8 mouse cellular contexts compared by ENCODE assay signal in genomic region chr11:69899870-69900269, GRCm38 (mm10). TPM values are rescaled to one million over a fixed set of nuclear protein-coding genes. Genes with fewer than 3 reads are reported as not detected.
DNase-seq lines count a peak whose midpoint lies in the region; ATAC-seq and TF ChIP-seq lines count a peak whose summit lies in the region.

No protein-coding gene starts in this region.

- ATAC-seq in forebrain, embryonic 15.5 days (replicated peaks) = no peak
- no peak for ATAC-seq in liver, embryonic 14.5 days (ENCODE audit: insufficient read depth)
- ATAC-seq in erythroid progenitor cell, adult 5-6 weeks (replicated peaks; ENCODE audit: low FRiP score, poor library complexity, severe bottlenecking) = no peak

- no peaks in the 10 kb centered on the region for H3K27me3 ChIP-seq in heart, embryonic 10.5 days (ENCODE audit: insufficient read depth, poor library complexity, severe bottlenecking)
- H3K27me3 ChIP-seq in C2C12 (ENCODE audit: control insufficient read depth, insufficient read depth, insufficient read length) = no peaks in the 10 kb centered on the region
- no peaks in the 10 kb centered on the region for H3K27me3 ChIP-seq in forebrain, embryonic 15.5 days
- no peaks in the 10 kb centered on the region; the same call in 1 of the 2 replicates for H3K27me3 ChIP-seq in liver, embryonic 14.5 days (ENCODE audit: control insufficient read depth, insufficient read depth, low read length)

- peak overlapping the region; percentile 76 for H3K9ac ChIP-seq in forebrain, embryonic 15.5 days (replicated peaks)
- no peak overlapping the region; the same call in 1 of the 2 replicates for H3K9ac ChIP-seq in liver, embryonic 14.5 days (replicated peaks)

- TF ChIP-seq EP300 in liver, embryonic 14.5 days (IDR thresholded peaks at IDR 0.05; ENCODE audit: low read depth) = no peak

- intact Hi-C loops in heart, postnatal 10 days (cut with DNase I) = loop anchor here (2.0 kb wide), 1 partner anchor 15 kb away; no protein-coding TSS in a partner anchor

- TF ChIP-seq CTCF in C2C12 (IDR thresholded peaks at IDR 0.05; ENCODE audit: control insufficient read depth, insufficient read depth, insufficient read length) = no peak
- TF ChIP-seq CTCF in liver, embryonic 14.5 days (IDR thresholded peaks at IDR 0.05; ENCODE audit: low read depth) = no peak

- no peaks in the 10 kb centered on the region for H3K9me3 ChIP-seq in heart, embryonic 10.5 days
- H3K9me3 ChIP-seq in forebrain, embryonic 15.5 days = no peaks in the 10 kb centered on the region
- no peaks in the 10 kb centered on the region for H3K9me3 ChIP-seq in liver, embryonic 14.5 days (ENCODE audit: control insufficient read depth, low read length)

- H3K4me2 ChIP-seq in forebrain, embryonic 15.5 days (replicated peaks) = peak overlapping the region; percentile 91
- H3K4me2 ChIP-seq in liver, embryonic 14.5 days (ENCODE audit: low read depth) = peak overlapping the region; percentile 80

- WGBS in heart, embryonic 10.5 days = 23% methylated on average over 4 of the region's 4 CpGs
- WGBS in forebrain, embryonic 15.5 days = 23% methylated on average over 4 of the region's 4 CpGs
- 48% methylated on average over 4 of the region's 4 CpGs for WGBS in liver, embryonic 14.5 days (ENCODE audit: insufficient replicate concordance)

- H3K36me3 ChIP-seq in heart, embryonic 10.5 days = peaks cover 17% of the 10 kb centered on the region
- peaks cover 11% of the 10 kb centered on the region for H3K36me3 ChIP-seq in C2C12 (ENCODE audit: control insufficient read depth, insufficient read depth)
- peaks cover 12% of the 10 kb centered on the region for H3K36me3 ChIP-seq in forebrain, embryonic 15.5 days
- peaks cover 8% of the 10 kb centered on the region for H3K36me3 ChIP-seq in liver, embryonic 14.5 days (replicated peaks; ENCODE audit: control insufficient read depth, insufficient read depth, low read depth)

- no peak for DNase-seq in heart, embryonic 10.5 days (ENCODE audit: low spot score)
- DNase-seq in heart, postnatal 10 days = no peak
- no peak for DNase-seq in liver, embryonic 14.5 days (ENCODE audit: low read depth in 3 of 3, low spot score in 3 of 3)
- no peak for DNase-seq in adrenal gland, adult 18-20 months (ENCODE audit: low spot score in 2 of 2)
- no peak for DNase-seq in c-Kit-positive CD71-positive TER-119-positive erythroid progenitor cells, embryonic 14.5 days (ENCODE audit: low spot score)

- H3K27ac ChIP-seq in heart, embryonic 10.5 days = peak overlapping the region; percentile 99
- H3K27ac ChIP-seq in forebrain, embryonic 15.5 days (replicated peaks) = peak overlapping the region; percentile 96
- no peak overlapping the region for H3K27ac ChIP-seq in liver, embryonic 14.5 days

- H3K4me1 ChIP-seq in heart, embryonic 10.5 days = peaks cover 51% of the 10 kb centered on the region
- H3K4me1 ChIP-seq in forebrain, embryonic 15.5 days = peaks cover 35% of the 10 kb centered on the region
- peaks cover 14 to 22% of the 10 kb centered on the region in 2 experiments for H3K4me1 ChIP-seq in liver, embryonic 14.5 days (replicated peaks; ENCODE audit: control insufficient read depth in 2 of 2, insufficient read depth in 2 of 2, low read length in 1 of 2)

- H3K4me3 ChIP-seq in heart, embryonic 10.5 days = peak overlapping the region; percentile 96
- peak overlapping the region; percentile 93 for H3K4me3 ChIP-seq in C2C12 (ENCODE audit: insufficient read depth, poor library complexity, severe bottlenecking)
- H3K4me3 ChIP-seq in forebrain, embryonic 15.5 days = peak overlapping the region; percentile 56
- H3K4me3 ChIP-seq in liver, embryonic 14.5 days (ENCODE audit: insufficient read depth in 1 of 2, low read depth in 2 of 2, low read length in 2 of 2) = no peak overlapping the region

- H3K79me2 ChIP-seq in C2C12 (ENCODE audit: control insufficient read depth, insufficient read depth) = peaks cover 28% of the 10 kb centered on the region

- H3K79me3 ChIP-seq in C2C12 (ENCODE audit: low read depth) = peaks cover 17% of the 10 kb centered on the region

- H3ac ChIP-seq in C2C12 (ENCODE audit: control insufficient read depth, insufficient read length, low read depth) = no peak overlapping the region

TF ChIP-seq in C2C12, 6 proteins besides CTCF, POLR2A, EP300 and RAD21:
- TF ChIP-seq MYOG (IDR thresholded peaks at IDR 0.05; ENCODE audit: control insufficient read depth, extremely low read depth, insufficient read length) (no peak), MYOD1 (IDR thresholded peaks at IDR 0.05; ENCODE audit: control insufficient read depth, insufficient read length, low read depth) (no peak)

RNA-seq across cellular contexts. Expression of gene 2810408A11Rik, which starts 0.9 kb away (rescaled TPM):
- 5.5 and 8.7 TPM in 2 replicates for polyA plus RNA-seq in heart, embryonic 10.5 days (2016; fragmentation: Nextera tagmentation; extraction: Ambion mirVana)
- 1 to 10 TPM; 2.1 to 2.7 TPM for total RNA-seq in heart, postnatal 10 days (2021)
- polyA plus RNA-seq in C2C12 (2012; fragmentation: generic; extraction: Trizol) = 2.4 TPM
- 19.9 and 20.7 TPM in 2 replicates for polyA plus RNA-seq in forebrain, embryonic 15.5 days (2015; fragmentation: Nextera tagmentation; extraction: Ambion mirVana)
- 0.40 and 0.48 TPM in 2 replicates for polyA plus RNA-seq in liver, embryonic 14.5 days (2012; rRNA removed)
- 0.93 and 1.7 TPM in 2 replicates for polyA plus RNA-seq in liver, embryonic 14.5 days (2014; fragmentation: Nextera tagmentation; extraction: Ambion mirVana)
- under 1 TPM; 0.29 to 0.86 TPM for total RNA-seq in adrenal gland, adult 18-20 months (2021)
- 2.5 TPM in 1 of 2 replicates, not detected in the other for total RNA-seq in erythroid progenitor cell, adult 5-6 weeks (2015; ENCODE audit: low replicate concordance)
- total RNA-seq in erythroid progenitor cell, adult 5-6 weeks (2017; ENCODE audit: low replicate concordance) = 0.51 TPM in 1 of 2 replicates, not detected in the other

RNA-seq across cellular contexts. Expression of gene Neurl4, which starts 1.0 kb away (rescaled TPM):
- polyA plus RNA-seq in heart, embryonic 10.5 days (2016; fragmentation: Nextera tagmentation; extraction: Ambion mirVana) = 8.3 and 12.7 TPM in 2 replicates
- total RNA-seq in heart, postnatal 10 days (2021) = 10 to 100 TPM; 39.2 to 39.9 TPM
- polyA plus RNA-seq in C2C12 (2012; fragmentation: generic; extraction: Trizol) = 38.4 TPM
- 18.5 and 23.0 TPM in 2 replicates for polyA plus RNA-seq in forebrain, embryonic 15.5 days (2015; fragmentation: Nextera tagmentation; extraction: Ambion mirVana)
- polyA plus RNA-seq in liver, embryonic 14.5 days (2012; rRNA removed) = 13.1 and 20.5 TPM in 2 replicates
- 2.5 and 3.4 TPM in 2 replicates for polyA plus RNA-seq in liver, embryonic 14.5 days (2014; fragmentation: Nextera tagmentation; extraction: Ambion mirVana)
- 10 to 100 TPM; 48.5 to 53.9 TPM for total RNA-seq in adrenal gland, adult 18-20 months (2021)
- 8.6 and 8.8 TPM in 2 replicates for total RNA-seq in erythroid progenitor cell, adult 5-6 weeks (2015; ENCODE audit: low replicate concordance)
- 23.2 and 59.7 TPM in 2 replicates for total RNA-seq in erythroid progenitor cell, adult 5-6 weeks (2017; ENCODE audit: low replicate concordance)

RNA-seq across cellular contexts. Expression of gene Acap1, which starts 4.5 kb away (rescaled TPM):
- 10.6 and 16.2 TPM in 2 replicates for polyA plus RNA-seq in heart, embryonic 10.5 days (2016; fragmentation: Nextera tagmentation; extraction: Ambion mirVana)
- 1 to 10 TPM; 2.7 to 3.0 TPM for total RNA-seq in heart, postnatal 10 days (2021)
- 0.21 TPM for polyA plus RNA-seq in C2C12 (2012; fragmentation: generic; extraction: Trizol)
- 0.48 and 0.51 TPM in 2 replicates for polyA plus RNA-seq in forebrain, embryonic 15.5 days (2015; fragmentation: Nextera tagmentation; extraction: Ambion mirVana)
- polyA plus RNA-seq in liver, embryonic 14.5 days (2012; rRNA removed) = 2.7 and 2.8 TPM in 2 replicates
- polyA plus RNA-seq in liver, embryonic 14.5 days (2014; fragmentation: Nextera tagmentation; extraction: Ambion mirVana) = 2.9 and 3.3 TPM in 2 replicates
- 1 to 10 TPM in 1 of 2 experiments, under 1 TPM in 1; 0.43 to 1.5 TPM for total RNA-seq in adrenal gland, adult 18-20 months (2021)
- total RNA-seq in erythroid progenitor cell, adult 5-6 weeks (2015; ENCODE audit: low replicate concordance) = 9.4 and 12.6 TPM in 2 replicates
- total RNA-seq in erythroid progenitor cell, adult 5-6 weeks (2017; ENCODE audit: low replicate concordance) = 8.5 and 11.6 TPM in 2 replicates

RNA-seq across cellular contexts. Expression of gene Gps2, which starts 13.8 kb away (rescaled TPM):
- 55.2 and 69.4 TPM in 2 replicates for polyA plus RNA-seq in heart, embryonic 10.5 days (2016; fragmentation: Nextera tagmentation; extraction: Ambion mirVana)
- total RNA-seq in heart, postnatal 10 days (2021) = 10 to 100 TPM; 29.4 to 30.5 TPM
- 37.3 TPM for polyA plus RNA-seq in C2C12 (2012; fragmentation: generic; extraction: Trizol)
- 79.6 and 92.2 TPM in 2 replicates for polyA plus RNA-seq in forebrain, embryonic 15.5 days (2015; fragmentation: Nextera tagmentation; extraction: Ambion mirVana)
- polyA plus RNA-seq in liver, embryonic 14.5 days (2012; rRNA removed) = 79.5 and 93.1 TPM in 2 replicates
- polyA plus RNA-seq in liver, embryonic 14.5 days (2014; fragmentation: Nextera tagmentation; extraction: Ambion mirVana) = 82.7 and 91.2 TPM in 2 replicates
- 10 to 100 TPM; 47.3 to 52.4 TPM for total RNA-seq in adrenal gland, adult 18-20 months (2021)
- total RNA-seq in erythroid progenitor cell, adult 5-6 weeks (2015; ENCODE audit: low replicate concordance) = 268 and 359 TPM in 2 replicates
- total RNA-seq in erythroid progenitor cell, adult 5-6 weeks (2017; ENCODE audit: low replicate concordance) = 130 and 161 TPM in 2 replicates

RNA-seq across cellular contexts. Expression of gene Kctd11, which starts 18.7 kb away (rescaled TPM):
- 5.0 and 6.2 TPM in 2 replicates for polyA plus RNA-seq in heart, embryonic 10.5 days (2016; fragmentation: Nextera tagmentation; extraction: Ambion mirVana)
- 1 to 10 TPM; 3.0 to 3.5 TPM for total RNA-seq in heart, postnatal 10 days (2021)
- 17.2 TPM for polyA plus RNA-seq in C2C12 (2012; fragmentation: generic; extraction: Trizol)
- 1.2 and 1.3 TPM in 2 replicates for polyA plus RNA-seq in forebrain, embryonic 15.5 days (2015; fragmentation: Nextera tagmentation; extraction: Ambion mirVana)
- polyA plus RNA-seq in liver, embryonic 14.5 days (2012; rRNA removed) = 0.93 TPM in 2 replicates
- polyA plus RNA-seq in liver, embryonic 14.5 days (2014; fragmentation: Nextera tagmentation; extraction: Ambion mirVana) = 0.53 and 1.00 TPM in 2 replicates
- total RNA-seq in adrenal gland, adult 18-20 months (2021) = 1 to 10 TPM; 3.6 to 6.0 TPM
- 0.72 and 0.84 TPM in 2 replicates for total RNA-seq in erythroid progenitor cell, adult 5-6 weeks (2015; ENCODE audit: low replicate concordance)
- 0.13 TPM in 1 of 2 replicates, not detected in the other for total RNA-seq in erythroid progenitor cell, adult 5-6 weeks (2017; ENCODE audit: low replicate concordance)

Comparison
In these comparisons a context has a peak if more than half of its experiments do, and no peak if none do; other contexts are left out.
1. H3K4me3 ChIP-seq: peak in heart, embryonic 10.5 days (single experiment), C2C12 (single experiment) and forebrain, embryonic 15.5 days (single experiment); none in liver, embryonic 14.5 days (0 of 2).